Mouse (Mus musculus): ENCODE data around the gene Os9. TPM values are rescaled to one million over a fixed set of nuclear protein-coding genes. Genes with fewer than 3 reads are reported as not detected.

Gene Os9
- total and polyA plus RNA-seq, 3 experiments, result 42.4 to 60.4 TPM; not detected in 1

- Histone ChIP-seq H3K4me1 (ENCODE audit: control insufficient read depth in 1 of 2, insufficient read depth in 2 of 2, low read length in 2 of 2) (peaks cover 25 to 32% of the 10 kb centered on the region in 2 experiments), H3K9ac (ENCODE audit: control insufficient read depth, low read depth, low read length, poor library complexity, severe bottlenecking) (no peak overlapping the region), H3K4me3 (ENCODE audit: control insufficient read depth in 1 of 2, insufficient read depth in 1 of 2, low read depth in 2 of 2, low read length in 2 of 2) (no peak overlapping the region), H3K9me3 (replicated peaks; ENCODE audit: insufficient read depth, low read length) (no peaks in the 10 kb centered on the region), H3K36me3 (ENCODE audit: control insufficient read depth in 1 of 2, insufficient read depth in 2 of 2, low read length in 2 of 2) (peaks cover 0 to 31% of the 10 kb centered on the region in 2 experiments; a peak in 2 of 4 replicates), H3K79me2 (ENCODE audit: control insufficient read depth, insufficient read depth, low read length, poor library complexity) (no peaks in the 10 kb centered on the region), H3K27me3 (ENCODE audit: control insufficient read depth in 1 of 2, insufficient read depth in 2 of 2, low read length in 2 of 2) (no peaks in the 10 kb centered on the region), H3K27ac (ENCODE audit: control insufficient read depth, low read depth, low read length) (no peak overlapping the region)
- TF ChIP-seq ETS1 (IDR thresholded peaks at IDR 0.05; ENCODE audit: low read depth, low read length) (no peak), MYB (IDR thresholded peaks at IDR 0.05; ENCODE audit: low read depth, low read length) (no peak), MXI1 (IDR thresholded peaks at IDR 0.05; ENCODE audit: low read depth, low read length) (no peak), USF2 (IDR thresholded peaks at IDR 0.05; ENCODE audit: borderline replicate concordance in 1 of 2, insufficient read depth in 1 of 2, low read depth in 1 of 2, low read length in 2 of 2) (no peak), TCF12 (IDR thresholded peaks at IDR 0.05; ENCODE audit: low read depth, low read length) (no peak), CHD1 (IDR thresholded peaks at IDR 0.05; ENCODE audit: low read depth, low read length) (no peak), RAD21 (IDR thresholded peaks at IDR 0.05; ENCODE audit: low read depth, low read length) (no peak), ZKSCAN1 (IDR thresholded peaks at IDR 0.05; ENCODE audit: low read depth, low read length) (no peak), MAFK (IDR thresholded peaks at IDR 0.05; ENCODE audit: borderline replicate concordance, low read depth, low read length) (no peak)
- DNase-seq (ENCODE audit: low read depth, low spot score), result no peak
Measured at GRCm38 (mm10) chr10:127140971-127141370, 20.0 kb upstream of the Os9 start.

- Histone ChIP-seq H3K4me1 (ENCODE audit: control insufficient read depth in 1 of 2, insufficient read depth in 2 of 2, low read length in 2 of 2) (peaks cover 31 to 44% of the 10 kb centered on the region in 2 experiments), H3K4me3 (ENCODE audit: control insufficient read depth in 1 of 2, insufficient read depth in 1 of 2, low read depth in 2 of 2, low read length in 2 of 2) (no peak overlapping the region), H3K36me3 (ENCODE audit: control insufficient read depth in 1 of 2, insufficient read depth in 2 of 2, low read length in 2 of 2) (peaks cover 0 to 41% of the 10 kb centered on the region in 2 experiments; a peak in 2 of 4 replicates), H3K9ac (ENCODE audit: control insufficient read depth, low read depth, low read length, poor library complexity, severe bottlenecking) (no peak overlapping the region), H3K27ac (ENCODE audit: control insufficient read depth, low read depth, low read length) (peak overlapping the region; percentile 54), H3K27me3 (ENCODE audit: control insufficient read depth in 1 of 2, insufficient read depth in 2 of 2, low read length in 2 of 2) (no peaks in the 10 kb centered on the region), H3K9me3 (replicated peaks; ENCODE audit: insufficient read depth, low read length) (no peaks in the 10 kb centered on the region), H3K79me2 (ENCODE audit: control insufficient read depth, insufficient read depth, low read length, poor library complexity) (no peaks in the 10 kb centered on the region; the same call in 1 of the 2 replicates)
- peak; percentile 58 for DNase-seq (ENCODE audit: low read depth, low spot score)
- TF ChIP-seq USF1 (IDR thresholded peaks at IDR 0.05; ENCODE audit: low read depth, low read length) (no peak), E2F4 (IDR thresholded peaks at IDR 0.05; ENCODE audit: borderline replicate concordance, low read depth, low read length) (no peak), GATA1 (IDR thresholded peaks at IDR 0.05; ENCODE audit: low read depth, low read length) (peak; percentile 86), CTCF (IDR thresholded peaks at IDR 0.05 in 2 of 3, conservative IDR thresholded peaks at IDR 0.05 in 1 of 3; ENCODE audit: control insufficient read depth in 1 of 3, insufficient read depth in 1 of 3, low read depth in 2 of 3, low read length in 3 of 3, poor library complexity in 1 of 3, severe bottlenecking in 1 of 3) (no peak), POLR2AphosphoS2 (IDR thresholded peaks at IDR 0.05; ENCODE audit: low read length) (no peak), JUND (IDR thresholded peaks at IDR 0.05; ENCODE audit: low read depth, low read length) (no peak), ELF1 (IDR thresholded peaks at IDR 0.05; ENCODE audit: low read depth, low read length) (no peak), CHD2 (IDR thresholded peaks at IDR 0.05; ENCODE audit: low read length) (no peak), ZKSCAN1 (IDR thresholded peaks at IDR 0.05; ENCODE audit: low read depth, low read length) (no peak), POLR2A (IDR thresholded peaks at IDR 0.05; ENCODE audit: control insufficient read depth in 1 of 2, insufficient read depth in 1 of 2, low read depth in 1 of 2, low read length in 2 of 2, poor library complexity in 1 of 2) (no peak), MAZ (IDR thresholded peaks at IDR 0.05; ENCODE audit: low read depth, low read length) (no peak), SIN3A (IDR thresholded peaks at IDR 0.05; ENCODE audit: low read length) (peak; percentile 69; the same call in 1 of the 2 replicates), MYB (IDR thresholded peaks at IDR 0.05; ENCODE audit: low read depth, low read length) (0 out of 2 replicates have a peak, but pooled peaks have one; percentile 16), CHD1 (IDR thresholded peaks at IDR 0.05; ENCODE audit: low read depth, low read length) (no peak), MAFK (IDR thresholded peaks at IDR 0.05; ENCODE audit: borderline replicate concordance, low read depth, low read length) (peak; percentile 53; the same call in 1 of the 2 replicates), TAL1 (IDR thresholded peaks at IDR 0.05; ENCODE audit: low read length) (no peak), ZMIZ1 (IDR thresholded peaks at IDR 0.05; ENCODE audit: low read depth, low read length) (no peak), TCF12 (IDR thresholded peaks at IDR 0.05; ENCODE audit: low read depth, low read length) (peak; percentile 41), HCFC1 (IDR thresholded peaks at IDR 0.05; ENCODE audit: low read depth, low read length) (no peak), ZNF384 (IDR thresholded peaks at IDR 0.05; ENCODE audit: low read depth, low read length) (no peak), GABPA (IDR thresholded peaks at IDR 0.05; ENCODE audit: low read depth, low read length) (no peak), TBP (IDR thresholded peaks at IDR 0.05; ENCODE audit: low read depth, low read length) (no peak), BHLHE40 (IDR thresholded peaks at IDR 0.05; ENCODE audit: borderline replicate concordance, low read depth, low read length) (peak; percentile 70), POLR2AphosphoS5 (IDR thresholded peaks at IDR 0.05; ENCODE audit: borderline replicate concordance, low read depth, low read length) (no peak), USF2 (IDR thresholded peaks at IDR 0.05; ENCODE audit: borderline replicate concordance in 1 of 2, insufficient read depth in 1 of 2, low read depth in 1 of 2, low read length in 2 of 2) (no peak), NELFE (IDR thresholded peaks at IDR 0.05; ENCODE audit: low read depth, low read length) (no peak), ETS1 (IDR thresholded peaks at IDR 0.05; ENCODE audit: low read depth, low read length) (peak; percentile 67)
Measured at GRCm38 (mm10) chr10:127138328-127139141, 17.6 kb upstream of the Os9 start.

Measured in MEL (cell line).